Mouse (Mus musculus) urinary bladder, postnatal 10 days (tissue): ENCODE results near the gene Ms4a12.
"Not testable (repeated sequence)": the region's sequence is repeated elsewhere in the genome, so short reads cannot be mapped to it uniquely, and the experiment has no call there.

Experiments
- DNase-seq: peaks from one replicate; pipeline ENCODE4 v3.0.0; 2022; ENCODE audit warnings: low spot score

Gene Ms4a12

GRCm38 (mm10) chr19:11232348-11232747, at the start of gene Ms4a12:
Gene Ms4a12, minus strand, starts transcription at chr19:11232448.
- no peak for DNase-seq

GRCm38 (mm10) chr19:11280223-11280622, 48.0 kb upstream of the Ms4a12 start:
- DNase-seq: no peak

GRCm38 (mm10) chr19:11276431-11276830, 44.2 kb upstream of the Ms4a12 start:
- no peak for DNase-seq

GRCm38 (mm10) chr19:11266956-11267355, 34.7 kb upstream of the Ms4a12 start:
- DNase-seq: no peak

- DNase-seq: no peak
Observed at GRCm38 (mm10) chr19:11266052-11266845, 34.0 kb upstream of the Ms4a12 start, which contains the start of gene Ms4a1. Gene Ms4a1, minus strand, starts transcription at chr19:11266241.

DNA sequence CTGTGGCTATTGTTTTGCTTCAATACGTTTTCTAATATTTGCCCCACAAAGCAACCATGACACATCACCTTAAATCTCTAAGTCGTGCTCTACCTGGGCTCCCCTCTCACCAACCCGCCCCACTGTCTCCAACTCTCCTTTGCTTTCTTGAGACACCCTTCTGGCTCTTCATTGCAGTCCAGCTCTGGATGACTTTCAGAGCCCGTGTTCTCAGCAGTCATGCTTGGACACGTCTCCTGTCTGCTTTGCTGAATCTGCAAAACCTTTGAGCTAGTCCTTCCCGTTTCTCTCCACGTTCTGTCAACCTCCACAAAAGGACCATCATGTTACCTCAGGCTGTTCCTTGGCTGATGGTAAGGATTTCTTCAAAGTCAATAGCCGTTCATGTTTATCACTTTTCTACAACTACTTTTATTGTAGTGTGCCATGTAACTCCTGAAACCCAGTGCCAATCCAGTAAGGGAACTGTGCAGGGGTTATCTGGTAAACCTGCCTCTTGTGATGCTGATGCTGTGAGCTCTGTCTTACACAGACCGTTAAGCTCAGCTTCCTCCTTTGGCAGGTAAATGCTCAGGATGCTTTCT, 32.4 kb upstream of the Ms4a12 start:
- no peak for DNase-seq

DNA sequence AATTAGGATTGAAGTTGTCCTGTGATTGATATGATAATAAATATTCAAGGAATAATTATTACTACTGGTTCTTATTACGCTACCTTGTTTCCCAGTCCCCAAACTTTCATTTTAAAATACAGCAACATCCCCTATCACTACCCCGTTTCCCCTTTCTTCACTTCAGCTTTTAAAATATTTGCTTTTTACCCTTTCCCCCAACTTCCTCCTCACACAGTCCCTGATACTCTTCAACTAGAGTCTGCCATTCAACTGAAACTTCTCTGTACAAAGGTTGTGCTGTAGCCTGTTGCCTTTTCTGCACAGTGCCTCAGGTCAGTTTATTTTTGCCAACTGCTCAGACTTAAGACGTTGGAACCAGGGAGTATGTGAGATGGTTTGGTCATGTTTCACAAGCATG, 31.3 kb upstream of the Ms4a12 start:
- no peak for DNase-seq

GRCm38 (mm10) chr19:11262932-11263331, 30.7 kb upstream of the Ms4a12 start:
- not testable (repeated sequence) for DNase-seq

DNA sequence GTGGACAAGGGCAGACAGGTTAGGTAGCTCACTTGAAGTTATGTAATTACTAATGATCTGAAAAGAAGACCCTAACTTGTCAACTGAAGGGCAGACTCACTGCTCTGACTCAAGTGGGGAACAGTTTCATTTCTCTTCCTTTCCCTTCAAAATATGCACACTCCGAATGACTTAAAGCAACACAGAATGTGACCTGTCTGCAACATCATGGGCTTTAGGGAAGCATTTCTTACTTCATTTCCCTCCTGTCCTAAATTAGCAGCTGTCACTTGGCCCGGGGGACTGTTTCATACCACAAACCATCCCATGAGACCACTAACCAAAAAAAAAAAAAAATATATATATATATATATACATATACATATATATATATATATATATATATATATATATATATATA, 29.3 kb upstream of the Ms4a12 start:
- DNase-seq: no peak

- DNase-seq: no peak
Observed at GRCm38 (mm10) chr19:11244230-11244629, 12.0 kb upstream of the Ms4a12 start.

DNA sequence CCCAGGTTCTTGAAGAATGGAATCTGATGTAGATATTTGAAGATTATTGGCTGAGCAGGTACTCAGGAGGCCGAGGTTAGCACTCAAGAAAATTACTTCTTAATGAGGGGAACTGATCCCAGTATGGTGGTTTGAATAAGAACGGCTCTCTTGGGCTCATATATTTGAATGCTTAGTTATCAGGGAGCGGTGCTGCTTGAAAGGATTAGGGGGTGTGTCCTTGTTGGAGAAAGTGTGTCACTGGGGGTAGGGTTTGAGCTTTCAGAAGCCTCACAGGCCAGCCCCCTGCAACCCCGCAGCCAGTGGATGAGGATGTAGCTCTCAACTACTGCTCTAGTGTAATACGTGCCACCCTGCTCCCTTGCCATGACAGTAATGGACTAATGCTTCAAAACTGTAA, 10.3 kb upstream of the Ms4a12 start:
- DNase-seq: no peak

DNA sequence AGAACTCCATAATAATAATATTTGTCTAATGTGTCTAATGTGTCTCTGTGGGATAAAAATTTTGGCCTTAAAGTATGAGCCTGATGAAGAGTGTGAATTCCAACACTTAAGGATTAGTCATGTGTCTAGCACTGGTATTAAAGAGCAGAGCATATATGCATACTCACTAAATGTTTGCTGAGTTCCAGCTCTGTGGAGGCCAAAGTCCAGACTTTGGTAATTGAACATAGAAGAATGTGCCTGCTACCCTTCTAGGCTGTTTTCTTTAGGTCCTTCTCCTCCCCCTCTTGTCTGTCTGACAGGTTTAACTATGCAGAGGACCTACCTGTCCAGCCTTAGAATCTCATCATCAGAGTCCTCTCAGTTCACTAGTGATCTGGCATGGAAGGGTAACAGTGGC, 3.6 kb upstream of the Ms4a12 start:
- no peak for DNase-seq

DNA sequence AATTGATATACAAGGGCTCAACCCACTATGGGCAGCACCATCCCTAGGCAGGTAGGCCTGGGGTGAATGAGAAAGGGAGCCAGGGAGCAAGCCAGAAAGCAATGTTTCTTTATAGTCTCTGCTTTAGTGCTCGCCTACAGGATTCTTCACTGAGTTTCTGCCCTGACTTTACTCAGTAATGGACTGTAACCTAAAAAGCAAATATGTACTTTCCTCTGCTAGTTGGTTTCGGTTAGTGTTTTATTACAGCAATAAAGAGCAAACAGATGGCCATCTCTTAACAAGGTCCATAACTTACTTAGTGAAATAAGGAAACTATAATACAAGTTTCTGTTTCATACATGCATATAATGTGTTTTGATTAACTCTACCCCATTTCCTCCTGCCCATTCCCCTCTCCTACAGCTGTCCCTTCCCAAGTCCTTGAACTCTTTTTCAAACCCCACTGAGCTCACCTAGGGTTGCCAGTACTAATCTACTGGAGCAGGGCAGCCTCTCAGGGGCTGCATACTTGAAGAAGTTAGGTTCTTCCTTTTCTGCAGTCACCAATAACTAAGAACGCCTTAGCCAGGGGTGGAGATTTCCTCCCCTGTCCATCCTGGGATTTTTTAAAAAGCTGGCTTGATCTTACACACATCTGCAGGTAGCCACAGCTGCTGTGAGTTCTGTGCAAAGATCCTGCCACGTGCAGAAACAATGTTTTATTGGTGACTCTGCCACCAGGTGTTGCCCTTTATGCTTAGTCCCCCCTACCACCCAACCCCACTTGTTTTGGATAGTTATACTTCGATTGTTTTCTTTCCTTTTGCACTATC, 2.9 kb upstream of the Ms4a12 start:
- DNase-seq: no peak

DNA sequence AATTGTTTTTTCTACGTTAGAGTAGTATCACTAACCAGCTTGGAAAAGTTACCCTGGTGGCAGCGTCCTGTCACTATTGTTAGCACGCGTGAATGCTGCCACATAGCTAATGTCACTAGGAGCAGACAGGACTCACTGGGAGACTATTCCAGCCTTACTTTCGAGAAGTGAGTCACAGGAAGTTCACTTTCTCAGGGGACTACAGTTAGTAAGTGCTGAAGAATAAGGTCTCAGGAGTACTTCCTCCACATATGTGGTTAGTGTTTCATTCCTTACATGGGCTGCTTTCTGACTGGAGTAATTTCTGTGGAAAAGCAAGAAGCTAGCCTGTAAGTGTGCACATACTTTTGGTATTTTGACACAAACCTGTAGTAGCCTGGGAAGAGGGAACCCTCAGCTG, 2.0 kb upstream of the Ms4a12 start:
- DNase-seq: no peak

- no peak for DNase-seq
Observed at GRCm38 (mm10) chr19:11196546-11196945, 35.7 kb downstream of the Ms4a12 start, which contains the start of gene Ms4a13. Gene Ms4a13, minus strand, starts transcription at chr19:11196737.

DNA sequence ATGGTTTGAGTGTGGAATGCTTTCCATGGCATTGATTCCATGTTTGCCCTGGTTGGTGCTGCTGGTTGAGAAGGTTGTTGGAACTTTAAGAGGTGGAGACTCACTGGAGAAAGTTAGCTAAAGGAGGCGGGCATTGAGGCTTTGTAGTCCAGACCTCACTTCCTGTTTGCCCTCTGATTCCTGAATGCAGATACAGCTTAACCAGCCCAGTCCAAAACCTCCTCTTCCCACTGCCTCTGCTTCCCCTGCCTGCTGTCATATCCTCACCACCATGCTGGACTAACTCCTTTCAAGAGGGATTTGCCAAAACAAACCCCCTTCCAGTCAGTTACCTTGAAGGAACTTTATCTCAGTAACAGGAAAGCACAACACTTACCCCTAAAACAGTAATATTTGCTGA, 39.7 kb downstream of the Ms4a12 start:
- no peak for DNase-seq

DNA sequence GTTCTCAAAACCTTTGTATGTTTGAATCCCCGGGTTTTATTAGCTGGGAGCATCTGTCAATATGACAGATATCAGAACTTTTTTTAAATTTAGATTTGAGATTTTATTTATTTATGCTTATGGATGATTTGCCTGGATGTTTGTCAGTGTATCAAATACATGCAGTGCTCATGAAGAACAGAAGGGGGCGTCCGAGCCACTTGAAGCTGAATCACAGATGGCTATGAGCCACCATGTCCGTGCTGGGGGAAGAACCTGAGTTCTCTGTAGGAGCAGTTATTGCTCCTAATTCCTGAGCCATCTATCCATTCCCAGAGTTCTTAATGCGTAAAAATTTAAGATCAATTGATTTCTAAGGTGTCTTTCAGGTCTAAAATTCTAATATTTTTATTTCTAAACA, 48.1 kb downstream of the Ms4a12 start:
- DNase-seq: no peak

DNA sequence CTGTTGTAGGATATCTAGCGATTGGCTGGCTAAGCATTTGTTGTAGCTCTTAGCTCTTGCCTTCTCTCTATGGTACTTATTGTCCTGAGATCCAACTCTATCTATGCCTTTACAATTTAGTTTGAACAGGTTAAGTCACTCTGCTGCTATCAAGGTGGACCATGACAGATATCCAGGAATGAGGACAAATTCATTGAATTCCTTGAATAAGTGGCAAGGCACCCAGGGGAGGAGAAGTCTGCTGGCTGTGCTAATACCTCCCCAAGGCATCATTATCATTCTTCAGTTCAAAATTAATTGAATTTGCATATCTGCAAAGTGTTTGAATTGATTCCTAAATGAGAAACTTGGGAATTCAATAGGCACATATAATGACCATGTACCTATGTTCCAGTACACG, 54.8 kb downstream of the Ms4a12 start:
- DNase-seq: no peak

GRCm38 (mm10) chr19:11165172-11165571, 67.1 kb downstream of the Ms4a12 start, which contains the start of gene 1700025F22Rik:
Gene 1700025F22Rik, minus strand, starts transcription at chr19:11165320.
- no peak for DNase-seq
